Mouse (Mus musculus) embryonic facial prominence, embryonic 11.5 days (tissue): ENCODE measurements around the gene Thoc7. TPM values are rescaled to one million over a fixed set of nuclear protein-coding genes. Genes with fewer than 3 reads are reported as not detected.
"Not testable (repeated sequence)": the region's sequence is repeated elsewhere in the genome, so short reads cannot be mapped to it uniquely, and the experiment has no call there.

Experiments
- ATAC-seq: fragments of 200-750 bp; cut with Nextera tagmentation; replicated peaks from 2 replicates; pipeline ENCODE4 v1.8.0; 2017; ENCODE audit warnings: low read depth; ENCODE audit not compliant: insufficient number of reproducible peaks, low FRiP score, low TSS enrichment
- DNase-seq: peaks from one replicate; pipeline ENCODE4 v3.0.0-alpha.2; 2015; ENCODE audit warnings: low spot score
- H3K27ac ChIP-seq: fragments of 300-500 bp; sonication (generic); replicated peaks from 2 replicates; pipeline ENCODE4 v1.5.1; 2014; ENCODE audit warnings: mild to moderate bottlenecking, low read depth, low read length, control low read depth
- H3K27me3 ChIP-seq: fragments of 300-500 bp; sonication (generic); 2 replicates; pipeline ENCODE4 v1.6.1; 2014; ENCODE audit warnings: mild to moderate bottlenecking, low read length, moderate library complexity, mixed read lengths; ENCODE audit not compliant: control insufficient read depth, insufficient read depth
- H3K36me3 ChIP-seq: fragments of 300-500 bp; sonication (generic); replicated peaks from 2 replicates; pipeline ENCODE4 v1.6.1; 2014; ENCODE audit warnings: low read depth, mild to moderate bottlenecking, low read length, moderate library complexity, mixed read lengths; ENCODE audit not compliant: control insufficient read depth, insufficient read depth
- H3K4me1 ChIP-seq: fragments of 300-500 bp; sonication (generic); 2 replicates; pipeline ENCODE4 v1.6.1; 2014; ENCODE audit warnings: low read length, mixed read lengths; ENCODE audit not compliant: control insufficient read depth, insufficient read depth
- H3K4me2 ChIP-seq: fragments of 300-500 bp; sonication (generic); 2 replicates; pipeline ENCODE4 v1.6.1; 2014; ENCODE audit warnings: low read depth, mild to moderate bottlenecking, control low read depth, low read length, moderate library complexity
- H3K4me3 ChIP-seq: fragments of 300-500 bp; sonication (generic); 2 replicates; pipeline ENCODE4 v1.5.1; 2014; ENCODE audit warnings: low read depth, low read length, control low read depth
- H3K9ac ChIP-seq: fragments of 300-500 bp; sonication (generic); replicated peaks from 2 replicates; pipeline ENCODE4 v1.6.1; 2014; ENCODE audit warnings: mild to moderate bottlenecking, control low read depth, low read length
- H3K9me3 ChIP-seq: fragments of 300-500 bp; sonication (generic); replicated peaks from 2 replicates; pipeline ENCODE4 v1.6.1; 2016; ENCODE audit warnings: mild to moderate bottlenecking, low read length, inconsistent platforms, mixed read lengths; ENCODE audit not compliant: control insufficient read depth
- WGBS: fragments of 180-500 bp; shearing (Covaris S2); extraction: QIAGEN DNeasy Blood & Tissue Kit; methylation state at CpG from one replicate; pipeline ENCODE4 v1.1.7; 2014; 5-methylcytosine and 5-hydroxymethylcytosine counted together
- polyA plus RNA-seq: library from polyadenylated mRNA; unstranded; fragments of >200 nt; fragmentation: Nextera tagmentation; extraction: Ambion mirVana; gene quantifications from 2 replicates; pipeline ENCODE4 v1.2.1, GENCODE M21; 2014

Gene Thoc7
- polyA plus RNA-seq, 1 experiment from 2014 or later = 287 TPM

- WGBS = under 1% methylated on average over 9 of the region's 9 CpGs
- Histone ChIP-seq H3K27me3 (no peaks in the 10 kb centered on the region), H3K4me2 (peak overlapping the region; percentile 42), H3K4me3 (peak overlapping the region; percentile 94), H3K9me3 (no peaks in the 10 kb centered on the region), H3K36me3 (no peaks in the 10 kb centered on the region), H3K9ac (peak overlapping the region; percentile 99), H3K4me1 (no peaks in the 10 kb centered on the region), H3K27ac (peak overlapping the region; percentile 82; the same call in 1 of the 2 replicates)
- peak; percentile 52 for DNase-seq
- peak; percentile 36; the same call in 1 of the 2 replicates for ATAC-seq
Measured at GRCm38 (mm10) chr14:13960079-13960478, 1.6 kb downstream of the Thoc7 start.

DNA sequence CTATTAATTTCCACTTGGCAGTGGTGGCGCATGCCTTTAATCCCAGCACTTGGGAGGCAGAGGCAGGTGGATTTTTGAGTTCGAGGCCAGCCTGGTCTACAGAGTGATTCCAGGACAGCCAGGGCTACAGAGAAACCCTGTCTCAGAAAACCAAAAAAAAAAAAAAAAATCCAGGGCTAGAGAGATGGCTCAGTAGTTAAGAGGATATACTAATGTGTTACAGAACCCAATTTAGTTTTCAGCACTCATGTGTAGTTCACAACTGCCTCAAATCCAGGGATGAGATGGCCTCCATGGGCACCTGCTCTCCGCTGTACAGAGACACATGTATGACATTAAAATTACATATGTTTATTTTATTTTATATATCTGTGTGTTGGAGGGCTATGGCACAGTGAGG is 9.5 kb downstream of the Thoc7 start:
- not testable (repeated sequence) for H3K36me3 ChIP-seq, H3K27me3 ChIP-seq, H3K4me2 ChIP-seq, ATAC-seq, H3K9ac ChIP-seq, DNase-seq, H3K9me3 ChIP-seq, H3K4me3 ChIP-seq, H3K4me1 ChIP-seq, H3K27ac ChIP-seq
- WGBS = 92% methylated on average over 3 of the region's 3 CpGs

GRCm38 (mm10) chr14:13950401-13950800 is 11.3 kb downstream of the Thoc7 start:
- no peak overlapping the region for H3K9ac ChIP-seq
- no peaks in the 10 kb centered on the region for H3K27me3 ChIP-seq
- ATAC-seq = no peak
- H3K4me3 ChIP-seq = no peak overlapping the region
- peaks cover 5% of the 10 kb centered on the region for H3K36me3 ChIP-seq
- DNase-seq = peak; percentile 54
- no peaks in the 10 kb centered on the region for H3K9me3 ChIP-seq
- H3K4me2 ChIP-seq = no peak overlapping the region
- no peak overlapping the region for H3K27ac ChIP-seq
- no peaks in the 10 kb centered on the region for H3K4me1 ChIP-seq

- Histone ChIP-seq H3K4me3 (no peak overlapping the region), H3K9ac (no peak overlapping the region), H3K36me3 (peaks cover 5% of the 10 kb centered on the region), H3K4me2 (no peak overlapping the region), H3K27ac (no peak overlapping the region), H3K9me3 (no peaks in the 10 kb centered on the region), H3K4me1 (no peaks in the 10 kb centered on the region), H3K27me3 (no peaks in the 10 kb centered on the region)
- WGBS = 92% methylated on average over 7 of the region's 7 CpGs
- DNase-seq (no peak), ATAC-seq (no peak)
Measured at GRCm38 (mm10) chr14:13948345-13948744, 13.3 kb downstream of the Thoc7 start.

- no peak for ATAC-seq
- 94% methylated on average over 4 of the region's 4 CpGs for WGBS
- Histone ChIP-seq H3K27ac (no peak overlapping the region), H3K9ac (no peak overlapping the region), H3K4me1 (no peaks in the 10 kb centered on the region), H3K9me3 (no peaks in the 10 kb centered on the region), H3K4me3 (no peak overlapping the region), H3K27me3 (no peaks in the 10 kb centered on the region), H3K36me3 (peaks cover 5% of the 10 kb centered on the region), H3K4me2 (no peak overlapping the region)
- DNase-seq = no peak
Measured at GRCm38 (mm10) chr14:13944686-13945085, 17.0 kb downstream of the Thoc7 start.

DNA sequence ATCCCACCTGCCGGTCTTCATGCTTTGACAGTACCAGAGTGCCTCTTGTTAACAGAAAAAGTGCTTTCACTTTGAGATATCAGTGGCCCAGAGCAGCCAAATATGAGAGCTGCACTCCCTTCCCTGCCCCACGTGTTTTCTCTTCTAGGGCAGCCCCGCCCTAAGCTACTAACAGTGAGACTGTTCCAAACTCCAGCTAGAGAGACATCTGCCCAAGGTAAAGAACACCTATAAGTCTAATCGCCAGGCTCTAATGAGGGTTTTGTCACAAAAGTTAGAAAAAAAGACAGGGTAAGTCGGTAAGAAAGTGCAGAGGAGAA is 27.6 kb downstream of the Thoc7 start:
- Histone ChIP-seq H3K36me3 (no peaks in the 10 kb centered on the region), H3K4me3 (no peak overlapping the region), H3K27me3 (no peaks in the 10 kb centered on the region), H3K27ac (no peak overlapping the region), H3K4me2 (no peak overlapping the region), H3K9me3 (no peaks in the 10 kb centered on the region), H3K9ac (no peak overlapping the region), H3K4me1 (no peaks in the 10 kb centered on the region)
- 46% methylated on average over 5 of the region's 5 CpGs for WGBS
- no peak for ATAC-seq
- no peak for DNase-seq

DNA sequence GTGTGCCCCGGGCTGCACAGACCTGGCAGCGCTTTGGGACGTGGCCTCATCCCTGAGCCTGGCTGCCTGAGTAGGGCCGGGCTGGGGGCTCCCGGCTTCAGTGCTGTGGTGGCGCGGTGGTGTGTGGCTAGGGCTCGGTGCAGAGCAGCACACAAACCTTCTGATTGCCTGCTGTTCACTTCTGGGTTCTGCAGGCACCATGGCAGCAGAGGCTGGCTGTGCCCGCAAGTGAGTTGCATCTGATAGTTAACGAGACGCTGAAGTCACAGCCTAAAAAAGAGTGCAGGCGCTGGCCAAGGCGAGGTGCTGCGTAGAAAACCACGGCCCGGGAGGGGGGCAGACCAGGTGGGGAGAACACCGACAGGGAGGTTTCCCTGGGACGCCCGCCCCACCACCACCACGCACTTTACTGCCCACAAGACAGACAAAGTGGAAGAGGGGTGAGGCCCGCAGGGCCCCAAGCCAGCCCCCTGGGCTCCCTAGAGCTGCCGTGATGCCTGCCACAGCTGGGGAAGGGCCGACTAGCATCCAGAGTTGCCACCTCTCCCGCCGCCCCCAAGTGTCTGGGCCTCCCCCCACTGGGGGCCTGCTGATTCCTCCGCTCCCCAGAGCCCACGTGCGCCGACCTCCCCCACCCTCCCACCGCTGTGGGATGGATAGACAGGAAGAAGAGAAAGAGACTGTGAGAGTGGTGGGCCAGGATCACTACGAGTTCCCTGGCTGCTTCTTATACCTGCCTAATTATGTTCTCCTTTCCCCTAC is 28.2 kb downstream of the Thoc7 start:
- 32% methylated on average over 31 of the region's 31 CpGs for WGBS
- Histone ChIP-seq H3K9me3 (no peaks in the 10 kb centered on the region), H3K27ac (no peak overlapping the region), H3K9ac (peak overlapping the region; percentile 46), H3K36me3 (no peaks in the 10 kb centered on the region), H3K4me1 (no peaks in the 10 kb centered on the region), H3K27me3 (no peaks in the 10 kb centered on the region), H3K4me2 (peak overlapping the region; percentile 53), H3K4me3 (peak overlapping the region; percentile 21; the same call in 1 of the 2 replicates)
- DNase-seq (no peak), ATAC-seq (peak; percentile 44; the same call in 1 of the 2 replicates)

GRCm38 (mm10) chr14:13917630-13918029 is 44.0 kb downstream of the Thoc7 start:
- Histone ChIP-seq H3K9me3 (no peaks in the 10 kb centered on the region), H3K27ac (no peak overlapping the region), H3K4me3 (no peak overlapping the region), H3K9ac (no peak overlapping the region), H3K27me3 (no peaks in the 10 kb centered on the region), H3K4me1 (no peaks in the 10 kb centered on the region), H3K4me2 (no peak overlapping the region), H3K36me3 (no peaks in the 10 kb centered on the region)
- ATAC-seq (0 out of 2 replicates have a peak, but pooled peaks have one; percentile 78), DNase-seq (peak; percentile 91)
- 37% methylated on average over 3 of the region's 3 CpGs for WGBS
